Mouse (Mus musculus) stomach, postnatal 0 days (tissue): Measurements from ENCODE around the gene 1700018B08Rik. TPM values are rescaled to one million over a fixed set of nuclear protein-coding genes. Genes with fewer than 3 reads are reported as not detected.

Experiments
- ATAC-seq: fragments of 200-750 bp; cut with Nextera tagmentation; 2 replicates; pipeline ENCODE4 v1.8.0; 2017; ENCODE audit not compliant: low FRiP score, low TSS enrichment
- DNase-seq: peaks from one replicate; pipeline ENCODE4 v3.0.0-alpha.2; 2016; ENCODE audit warnings: low spot score
- H3K27ac ChIP-seq: fragments of 300-500 bp; sonication (generic); replicated peaks from 2 replicates; pipeline ENCODE4 v1.5.1; 2014; ENCODE audit warnings: mild to moderate bottlenecking, control low read depth
- H3K27me3 ChIP-seq: fragments of 300-500 bp; sonication (generic); 2 replicates; pipeline ENCODE4 v1.6.1; 2014; ENCODE audit warnings: low read length; ENCODE audit not compliant: control insufficient read depth, insufficient read depth
- H3K36me3 ChIP-seq: fragments of 300-500 bp; sonication (generic); 2 replicates; pipeline ENCODE4 v1.6.1; 2014; ENCODE audit warnings: low read length, mixed read lengths; ENCODE audit not compliant: control insufficient read depth, insufficient read depth
- H3K4me1 ChIP-seq: fragments of 300-500 bp; sonication (generic); replicated peaks from 2 replicates; pipeline ENCODE4 v1.6.1; 2014; ENCODE audit warnings: antibody characterized with exemption; ENCODE audit not compliant: control insufficient read depth, insufficient read depth
- H3K4me2 ChIP-seq: fragments of 300-500 bp; sonication (generic); replicated peaks from 2 replicates; pipeline ENCODE4 v1.6.1; 2014; ENCODE audit warnings: low read depth, mild to moderate bottlenecking, control low read depth, moderate library complexity
- H3K4me3 ChIP-seq: fragments of 300-500 bp; sonication (generic); 2 replicates; pipeline ENCODE4 v1.5.1; 2014; ENCODE audit warnings: low read depth, low read length, control low read depth
- H3K9ac ChIP-seq: fragments of 300-500 bp; sonication (generic); 2 replicates; pipeline ENCODE4 v1.6.1; 2014; ENCODE audit warnings: mild to moderate bottlenecking, low read length, control low read depth, mixed read lengths
- H3K9me3 ChIP-seq: fragments of 300-500 bp; sonication (generic); 2 replicates; pipeline ENCODE4 v1.6.1; 2016; ENCODE audit warnings: low read length; ENCODE audit not compliant: control insufficient read depth
- CTCF ChIP-seq: IDR thresholded peaks from 2 replicates; pipeline ENCODE4 v1.5.1; 2016; ENCODE audit warnings: antibody characterized with exemption, low read depth, mild to moderate bottlenecking, moderate library complexity
- EP300 ChIP-seq: optimal IDR thresholded peaks from 2 replicates; pipeline ENCODE3; 2016; ENCODE audit warnings: antibody characterized with exemption
- WGBS: fragments of 180-500 bp; shearing (Covaris S2); extraction: QIAGEN DNeasy Blood & Tissue Kit; methylation state at CpG from one replicate; pipeline ENCODE4 v1.1.7; 2014; 5-methylcytosine and 5-hydroxymethylcytosine counted together
- polyA plus RNA-seq: library from polyadenylated mRNA; unstranded; fragments of >200 nt; fragmentation: Nextera tagmentation; extraction: Ambion mirVana; gene quantifications from 2 replicates; pipeline ENCODE4 v1.2.1, GENCODE M21; 2015

1700018B08Rik gene
- polyA plus RNA-seq, 1 experiment from 2014 or later: not detected

- no peak for ATAC-seq
- 86% methylated on average over 4 of the region's 4 CpGs for WGBS
- Histone ChIP-seq H3K4me1 (peaks cover 9% of the 10 kb centered on the region), H3K27ac (no peak overlapping the region), H3K9me3 (no peaks in the 10 kb centered on the region), H3K36me3 (no peaks in the 10 kb centered on the region), H3K4me3 (no peak overlapping the region), H3K27me3 (no peaks in the 10 kb centered on the region), H3K4me2 (no peak overlapping the region), H3K9ac (no peak overlapping the region)
- DNase-seq: no peak
- TF ChIP-seq EP300 (no peak), CTCF (no peak)
These were observed 44.6 kb upstream of the 1700018B08Rik start for GRCm38 (mm10) chr8:121588750-121589149.

GRCm38 (mm10) chr8:121585159-121585825, 41.2 kb upstream of the 1700018B08Rik start:
- H3K27me3 ChIP-seq: no peaks in the 10 kb centered on the region
- peak overlapping the region; percentile 80; the same call in 1 of the 2 replicates for H3K27ac ChIP-seq
- TF ChIP-seq CTCF: no peak
- peak; percentile 83 for TF ChIP-seq EP300
- peak; percentile 99 for DNase-seq
- H3K9me3 ChIP-seq: no peaks in the 10 kb centered on the region
- no peaks in the 10 kb centered on the region for H3K36me3 ChIP-seq
- H3K4me2 ChIP-seq: peak overlapping the region; percentile 63
- peak overlapping the region; percentile 54 for H3K4me3 ChIP-seq
- 0 out of 2 replicates have a peak, but pooled peaks cover 3% of the 10 kb centered on the region for H3K4me1 ChIP-seq
- H3K9ac ChIP-seq: peak overlapping the region; percentile 77
- ATAC-seq: peak; percentile 94
- WGBS: under 1% methylated on average over 47 of the region's 47 CpGs

GRCm38 (mm10) chr8:121584730-121585129, 40.6 kb upstream of the 1700018B08Rik start:
- Histone ChIP-seq H3K9ac (peak overlapping the region; percentile 77), H3K4me3 (peak overlapping the region; percentile 54), H3K4me2 (peak overlapping the region; percentile 63), H3K36me3 (no peaks in the 10 kb centered on the region), H3K9me3 (no peaks in the 10 kb centered on the region), H3K4me1 (0 out of 2 replicates have a peak, but pooled peaks cover 3% of the 10 kb centered on the region), H3K27me3 (no peaks in the 10 kb centered on the region), H3K27ac (0 out of 2 replicates have a peak overlapping the region, but pooled peaks have one; percentile 80)
- TF ChIP-seq CTCF (no peak), EP300 (no peak)
- no peak for DNase-seq
- no peak for ATAC-seq
- WGBS: 43% methylated on average over 13 of the region's 13 CpGs

GRCm38 (mm10) chr8:121583653-121584052, 39.5 kb upstream of the 1700018B08Rik start:
- no peak for TF ChIP-seq EP300
- no peak for TF ChIP-seq CTCF
- no peak for DNase-seq
- H3K4me1 ChIP-seq: 0 out of 2 replicates have a peak, but pooled peaks cover 3% of the 10 kb centered on the region
- H3K9me3 ChIP-seq: no peaks in the 10 kb centered on the region
- no peak overlapping the region for H3K4me3 ChIP-seq
- no peak for ATAC-seq
- H3K27ac ChIP-seq: no peak overlapping the region
- WGBS: 47% methylated on average over 8 of the region's 8 CpGs
- H3K4me2 ChIP-seq: no peak overlapping the region
- H3K36me3 ChIP-seq: no peaks in the 10 kb centered on the region
- no peak overlapping the region for H3K9ac ChIP-seq
- no peaks in the 10 kb centered on the region for H3K27me3 ChIP-seq

- no peaks in the 10 kb centered on the region for H3K27me3 ChIP-seq
- DNase-seq (peak; percentile 66), ATAC-seq (peak; percentile 62)
- H3K4me1 ChIP-seq: peaks cover 14% of the 10 kb centered on the region; the same call in 1 of the 2 replicates
- H3K9me3 ChIP-seq: no peaks in the 10 kb centered on the region
- H3K4me3 ChIP-seq: no peak overlapping the region
- WGBS: 9% methylated on average over 9 of the region's 9 CpGs
- no peak overlapping the region for H3K9ac ChIP-seq
- H3K4me2 ChIP-seq: peak overlapping the region; percentile 15; the same call in 1 of the 2 replicates
- H3K27ac ChIP-seq: peak overlapping the region; percentile 78
- TF ChIP-seq CTCF: no peak
- no peak for TF ChIP-seq EP300
- H3K36me3 ChIP-seq: no peaks in the 10 kb centered on the region
These were observed 36.3 kb upstream of the 1700018B08Rik start for GRCm38 (mm10) chr8:121580465-121580864.
